Mouse (Mus musculus) liver, embryonic 12.5 days (tissue): Measurements from ENCODE around the gene Col27a1. TPM values are rescaled to one million over a fixed set of nuclear protein-coding genes. Genes with fewer than 3 reads are reported as not detected.
"Not testable (repeated sequence)": the region's sequence is repeated elsewhere in the genome, so short reads cannot be mapped to it uniquely, and the experiment has no call there.

Experiments used
- ATAC-seq: fragments of 200-750 bp; cut with Nextera tagmentation; 2 replicates; pipeline ENCODE4 v1.8.0; 2017; ENCODE audit warnings: moderate number of reproducible peaks, mild to moderate bottlenecking, moderate library complexity
- H3K27ac ChIP-seq: fragments of 300-500 bp; sonication (generic); 2 replicates; pipeline ENCODE4 v1.5.1; 2016; ENCODE audit warnings: mild to moderate bottlenecking
- H3K27me3 ChIP-seq: fragments of 300-500 bp; sonication (generic); replicated peaks from 2 replicates; pipeline ENCODE4 v1.6.1; 2016; ENCODE audit warnings: mild to moderate bottlenecking, moderate library complexity
- H3K36me3 ChIP-seq: fragments of 300-500 bp; sonication (generic); 2 replicates; pipeline ENCODE4 v1.6.1; 2016; ENCODE audit warnings: mild to moderate bottlenecking, moderate library complexity
- H3K4me1 ChIP-seq: fragments of 300-500 bp; sonication (generic); 2 replicates; pipeline ENCODE4 v1.6.1; 2016
- H3K4me2 ChIP-seq: fragments of 300-500 bp; sonication (generic); 2 replicates; pipeline ENCODE4 v1.6.1; 2016; ENCODE audit warnings: mild to moderate bottlenecking, moderate library complexity
- H3K4me3 ChIP-seq: fragments of 300-500 bp; sonication (generic); 2 replicates; pipeline ENCODE4 v1.5.1; 2016; ENCODE audit warnings: mild to moderate bottlenecking, moderate library complexity
- H3K9ac ChIP-seq: fragments of 300-500 bp; sonication (generic); 2 replicates; pipeline ENCODE4 v1.6.1; 2016; ENCODE audit warnings: mild to moderate bottlenecking, moderate library complexity
- H3K9me3 ChIP-seq: fragments of 300-500 bp; sonication (generic); replicated peaks from 2 replicates; pipeline ENCODE4 v1.6.1; 2016; ENCODE audit warnings: mild to moderate bottlenecking, moderate library complexity
- WGBS: fragments of 180-500 bp; shearing (Covaris S2); methylation state at CpG from one replicate; pipeline ENCODE4 v1.1.7; 2016; ENCODE audit not compliant: insufficient replicate concordance; 5-methylcytosine and 5-hydroxymethylcytosine counted together
- polyA plus RNA-seq: library from polyadenylated mRNA; unstranded; fragments of >200 nt; fragmentation: Nextera tagmentation; extraction: Ambion mirVana; gene quantifications from 2 replicates; pipeline ENCODE4 v1.2.1, GENCODE M21; 2016

Gene Col27a1
- polyA plus RNA-seq, 1 experiment from 2014 or later = 2.7 TPM

DNA sequence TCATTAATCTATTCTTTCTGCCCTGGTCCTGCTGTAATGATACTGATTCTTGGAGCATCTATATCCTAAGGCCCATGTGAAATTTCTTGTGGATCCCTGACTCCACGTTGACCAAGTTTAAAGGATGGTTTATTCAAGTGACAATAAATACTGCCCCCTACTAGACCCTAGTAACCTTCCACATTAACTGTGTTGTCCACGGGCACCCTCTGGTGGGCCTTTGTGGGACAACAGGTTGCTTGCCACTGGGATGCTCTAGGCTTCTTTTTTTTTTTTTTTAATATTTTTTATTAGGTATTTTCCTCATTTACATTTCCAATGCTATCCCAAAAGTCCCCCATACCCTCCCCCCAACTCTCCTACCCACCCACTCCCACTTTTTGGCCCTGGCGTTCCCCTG, 105.8 kb downstream of the Col27a1 start:
- H3K9ac ChIP-seq, H3K9me3 ChIP-seq, H3K4me2 ChIP-seq, ATAC-seq, H3K27ac ChIP-seq, H3K4me1 ChIP-seq, H3K27me3 ChIP-seq, H3K4me3 ChIP-seq: not testable (repeated sequence)
- WGBS = 25% methylated on average over 3 of the region's 3 CpGs
- H3K36me3 ChIP-seq = peaks cover 35% of the 10 kb centered on the region

- Histone ChIP-seq H3K36me3 (peaks cover 35% of the 10 kb centered on the region), H3K27me3 (no peaks in the 10 kb centered on the region; the same call in 1 of the 2 replicates), H3K4me2 (no peak overlapping the region), H3K4me1 (no peaks in the 10 kb centered on the region), H3K4me3 (no peak overlapping the region), H3K9ac (no peak overlapping the region), H3K9me3 (no peaks in the 10 kb centered on the region), H3K27ac (no peak overlapping the region)
- WGBS = 62% methylated on average over 8 of the region's 8 CpGs
- ATAC-seq = no peak
Observed at GRCm38 (mm10) chr4:63323275-63323815, 109.5 kb downstream of the Col27a1 start.

- no peak for ATAC-seq
- Histone ChIP-seq H3K4me2 (no peak overlapping the region), H3K9ac (no peak overlapping the region), H3K36me3 (peaks cover 14% of the 10 kb centered on the region), H3K4me3 (no peak overlapping the region), H3K27ac (no peak overlapping the region), H3K9me3 (no peaks in the 10 kb centered on the region), H3K27me3 (no peaks in the 10 kb centered on the region), H3K4me1 (no peaks in the 10 kb centered on the region)
- 86% methylated on average over 4 of the region's 4 CpGs for WGBS
Observed at GRCm38 (mm10) chr4:63333403-63333802, 119.6 kb downstream of the Col27a1 start.

DNA sequence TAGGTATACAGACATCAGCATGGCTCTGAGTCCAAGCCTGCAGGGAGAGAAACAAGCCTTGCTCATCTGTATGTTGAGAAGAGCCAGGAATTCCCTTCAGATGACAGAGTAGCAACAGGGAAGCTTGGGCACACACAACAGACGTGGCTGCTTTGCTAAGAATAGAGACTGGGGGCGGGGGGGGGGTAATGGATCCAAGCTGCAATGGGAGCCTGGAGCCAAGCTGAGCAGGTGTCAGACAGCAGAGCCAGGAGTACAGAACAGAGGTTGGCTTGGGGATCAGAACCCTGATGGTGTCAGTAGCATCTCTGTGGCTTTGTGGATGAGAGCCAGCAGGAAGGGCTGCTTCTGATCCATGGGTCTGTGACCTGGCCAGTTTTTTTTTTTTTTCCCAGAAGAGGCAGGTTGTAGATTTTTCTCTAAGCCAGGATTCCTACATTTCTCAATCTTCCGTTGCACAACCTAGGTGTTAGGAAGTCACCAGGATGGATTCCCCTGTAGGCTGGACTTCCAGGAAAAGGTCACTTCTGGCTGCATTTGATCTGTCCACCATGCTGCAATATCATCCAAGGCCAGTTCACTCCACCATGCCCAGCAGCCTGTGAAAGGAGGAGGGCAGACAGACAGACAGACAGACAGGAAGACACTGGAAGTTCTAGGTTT, 124.7 kb downstream of the Col27a1 start:
- WGBS = 58% methylated on average over 3 of the region's 3 CpGs
- H3K9ac ChIP-seq = no peak overlapping the region
- no peaks in the 10 kb centered on the region for H3K9me3 ChIP-seq
- H3K4me3 ChIP-seq = no peak overlapping the region
- no peak overlapping the region for H3K27ac ChIP-seq
- H3K27me3 ChIP-seq = no peaks in the 10 kb centered on the region
- no peaks in the 10 kb centered on the region for H3K36me3 ChIP-seq
- H3K4me1 ChIP-seq = no peaks in the 10 kb centered on the region
- no peak overlapping the region for H3K4me2 ChIP-seq
- ATAC-seq = no peak

DNA sequence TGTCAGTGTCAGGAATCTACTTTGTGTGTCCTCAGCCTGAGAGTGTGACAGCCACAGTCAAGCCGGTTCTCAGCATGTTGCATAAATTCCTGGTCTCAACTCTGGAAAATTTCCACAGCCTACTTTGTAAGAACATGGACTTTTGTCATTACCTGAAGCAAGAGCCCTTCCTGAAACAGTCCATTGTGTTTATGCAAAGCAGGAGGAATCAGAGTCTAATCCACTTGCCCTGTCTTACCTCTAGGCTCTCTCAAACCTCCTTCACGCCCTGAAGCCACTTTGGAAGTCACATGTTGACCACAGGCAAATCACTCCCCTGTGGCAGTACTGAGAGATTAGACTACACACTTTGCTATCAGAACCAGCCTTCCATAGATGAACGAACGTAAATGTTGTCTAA, 128.7 kb downstream of the Col27a1 start:
- H3K4me3 ChIP-seq = no peak overlapping the region
- no peaks in the 10 kb centered on the region for H3K27me3 ChIP-seq
- no peaks in the 10 kb centered on the region for H3K9me3 ChIP-seq
- H3K27ac ChIP-seq = no peak overlapping the region
- ATAC-seq = no peak
- H3K4me1 ChIP-seq = no peaks in the 10 kb centered on the region
- WGBS = 53% methylated on average over 4 of the region's 4 CpGs
- H3K4me2 ChIP-seq = no peak overlapping the region
- H3K36me3 ChIP-seq = no peaks in the 10 kb centered on the region
- H3K9ac ChIP-seq = no peak overlapping the region

DNA sequence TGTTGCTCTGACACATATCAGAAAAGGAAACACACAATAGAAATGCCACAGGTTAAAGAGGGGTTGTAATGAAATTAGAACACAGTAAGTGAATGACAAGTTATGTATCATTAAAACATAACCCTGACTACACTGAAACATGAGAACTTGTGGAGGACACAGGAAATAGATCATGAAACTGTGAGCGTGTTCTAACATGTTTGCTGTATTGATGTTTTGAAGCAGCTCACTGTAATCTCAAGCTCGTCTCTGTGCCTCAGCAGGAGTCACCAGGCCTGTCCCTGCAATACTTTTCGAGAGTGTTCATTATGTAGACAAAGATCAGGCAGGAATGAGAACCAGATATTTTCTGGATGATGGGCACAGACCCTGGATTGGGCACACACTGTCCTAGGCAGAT, 129.8 kb downstream of the Col27a1 start:
- H3K9me3 ChIP-seq = no peaks in the 10 kb centered on the region
- no peak for ATAC-seq
- 0 out of 2 replicates have a peak, but pooled peaks cover 4% of the 10 kb centered on the region for H3K27me3 ChIP-seq
- no peak overlapping the region for H3K4me2 ChIP-seq
- no peak overlapping the region for H3K4me3 ChIP-seq
- H3K36me3 ChIP-seq = no peaks in the 10 kb centered on the region
- no peaks in the 10 kb centered on the region for H3K4me1 ChIP-seq
- 51% methylated on average over 3 of the region's 3 CpGs for WGBS
- H3K9ac ChIP-seq = no peak overlapping the region
- H3K27ac ChIP-seq = no peak overlapping the region

GRCm38 (mm10) chr4:63344295-63344694, 130.5 kb downstream of the Col27a1 start, which contains the start of gene Orm1:
Gene Orm1 (plus strand): TSS chr4:63344560.
- 66% methylated on average over 8 of the region's 8 CpGs for WGBS
- ATAC-seq = no peak
- H3K9ac ChIP-seq = no peak within 1 kb of the TSS
- H3K9me3 ChIP-seq = no peaks in the 10 kb centered on the region
- no peak within 1 kb of the TSS for H3K4me2 ChIP-seq
- no peaks in the 10 kb centered on the region for H3K36me3 ChIP-seq
- no peaks in the 10 kb centered on the region for H3K4me1 ChIP-seq
- H3K4me3 ChIP-seq = no peak within 1 kb of the TSS
- H3K27ac ChIP-seq = no peak within 1 kb of the TSS
- H3K27me3 ChIP-seq = 0 out of 2 replicates have a peak, but pooled peaks cover 5% of the 10 kb centered on the region

- no peaks in the 10 kb centered on the region for H3K4me1 ChIP-seq
- H3K4me2 ChIP-seq = no peak overlapping the region
- no peaks in the 10 kb centered on the region for H3K36me3 ChIP-seq
- H3K4me3 ChIP-seq = no peak overlapping the region
- H3K27ac ChIP-seq = no peak overlapping the region
- 0 out of 2 replicates have a peak, but pooled peaks cover 5% of the 10 kb centered on the region for H3K27me3 ChIP-seq
- no peaks in the 10 kb centered on the region for H3K9me3 ChIP-seq
- H3K9ac ChIP-seq = no peak overlapping the region
- no peak for ATAC-seq
Observed at GRCm38 (mm10) chr4:63345261-63345660, 131.5 kb downstream of the Col27a1 start.

GRCm38 (mm10) chr4:63346659-63347058, 132.9 kb downstream of the Col27a1 start:
- H3K9me3 ChIP-seq = no peaks in the 10 kb centered on the region
- whole genome bisulfite sequencing = 70% methylated on average over 4 of the region's 4 CpGs
- H3K4me1 ChIP-seq = no peaks in the 10 kb centered on the region
- H3K4me3 ChIP-seq = no peak overlapping the region
- no peaks in the 10 kb centered on the region for H3K36me3 ChIP-seq
- no peak overlapping the region for H3K4me2 ChIP-seq
- ATAC-seq = no peak
- H3K9ac ChIP-seq = no peak overlapping the region
- H3K27ac ChIP-seq = no peak overlapping the region
- 0 out of 2 replicates have a peak, but pooled peaks cover 5% of the 10 kb centered on the region for H3K27me3 ChIP-seq

- H3K9ac ChIP-seq = no peak overlapping the region
- H3K4me1 ChIP-seq = no peaks in the 10 kb centered on the region
- no peaks in the 10 kb centered on the region for H3K36me3 ChIP-seq
- no peak for ATAC-seq
- no peak overlapping the region for H3K4me3 ChIP-seq
- no peak overlapping the region for H3K4me2 ChIP-seq
- no peaks in the 10 kb centered on the region for H3K9me3 ChIP-seq
- H3K27me3 ChIP-seq = 0 out of 2 replicates have a peak, but pooled peaks cover 5% of the 10 kb centered on the region
- WGBS = 53% methylated on average over 6 of the region's 6 CpGs
- H3K27ac ChIP-seq = no peak overlapping the region
Observed at GRCm38 (mm10) chr4:63348524-63348923, 134.7 kb downstream of the Col27a1 start.

- Histone ChIP-seq H3K36me3 (no peaks in the 10 kb centered on the region), H3K4me1 (no peaks in the 10 kb centered on the region), H3K9ac (no peak within 1 kb of the TSS), H3K27me3 (no peaks in the 10 kb centered on the region; the same call in 1 of the 2 replicates), H3K4me3 (no peak within 1 kb of the TSS), H3K4me2 (no peak within 1 kb of the TSS), H3K9me3 (no peaks in the 10 kb centered on the region), H3K27ac (no peak within 1 kb of the TSS)
- no peak for ATAC-seq
- whole genome bisulfite sequencing = 44% methylated on average over 4 of the region's 4 CpGs
Observed at GRCm38 (mm10) chr4:63355877-63356665, 142.3 kb downstream of the Col27a1 start, which contains the start of gene Orm3. Gene Orm3 (plus strand): TSS chr4:63356162.

DNA sequence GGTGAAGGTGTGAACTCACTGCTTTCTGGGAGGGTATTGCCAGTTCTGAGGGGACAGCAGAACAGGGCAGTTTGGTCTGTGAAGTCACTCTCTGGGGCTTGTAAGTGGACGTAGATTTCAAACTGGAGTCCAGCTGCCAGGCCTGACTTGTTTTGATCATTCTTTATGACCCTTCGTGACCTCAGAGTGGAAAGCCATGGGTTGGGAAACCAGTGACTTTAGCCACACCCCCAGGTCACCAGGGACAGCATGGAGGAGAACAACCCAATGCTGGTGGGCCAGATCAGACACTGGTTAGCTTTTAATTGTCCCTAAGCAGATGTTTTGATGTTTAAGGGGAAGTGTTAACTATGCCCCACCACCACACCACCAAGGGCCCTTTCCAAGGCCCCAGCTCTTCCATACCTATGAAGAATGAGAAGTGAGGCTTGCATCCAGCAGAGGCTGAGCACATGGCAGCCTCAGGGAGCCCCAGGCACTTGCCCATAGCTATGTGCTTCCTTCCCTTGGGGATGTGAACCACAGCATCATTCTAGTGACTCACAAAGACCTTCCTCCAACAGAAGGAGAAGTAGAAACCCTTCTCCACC, 143.3 kb downstream of the Col27a1 start:
- Histone ChIP-seq H3K4me2 (no peak overlapping the region), H3K9me3 (no peaks in the 10 kb centered on the region), H3K27ac (no peak overlapping the region), H3K36me3 (no peaks in the 10 kb centered on the region), H3K9ac (no peak overlapping the region), H3K27me3 (no peaks in the 10 kb centered on the region; the same call in 1 of the 2 replicates), H3K4me3 (no peak overlapping the region), H3K4me1 (no peaks in the 10 kb centered on the region)
- peak; percentile 19; the same call in 1 of the 2 replicates for ATAC-seq
- WGBS = 45% methylated on average over 2 of the region's 2 CpGs
